Mouse (Mus musculus) heart, adult 11 months (tissue): Measurements from ENCODE around the gene Dync1h1.
"Not testable (repeated sequence)": the region's sequence is repeated elsewhere in the genome, so short reads cannot be mapped to it uniquely, and the experiment has no call there.

Experiments
- DNase-seq: peaks from one replicate; pipeline ENCODE4 v3.0.0; 2022

Dync1h1 gene

DNA sequence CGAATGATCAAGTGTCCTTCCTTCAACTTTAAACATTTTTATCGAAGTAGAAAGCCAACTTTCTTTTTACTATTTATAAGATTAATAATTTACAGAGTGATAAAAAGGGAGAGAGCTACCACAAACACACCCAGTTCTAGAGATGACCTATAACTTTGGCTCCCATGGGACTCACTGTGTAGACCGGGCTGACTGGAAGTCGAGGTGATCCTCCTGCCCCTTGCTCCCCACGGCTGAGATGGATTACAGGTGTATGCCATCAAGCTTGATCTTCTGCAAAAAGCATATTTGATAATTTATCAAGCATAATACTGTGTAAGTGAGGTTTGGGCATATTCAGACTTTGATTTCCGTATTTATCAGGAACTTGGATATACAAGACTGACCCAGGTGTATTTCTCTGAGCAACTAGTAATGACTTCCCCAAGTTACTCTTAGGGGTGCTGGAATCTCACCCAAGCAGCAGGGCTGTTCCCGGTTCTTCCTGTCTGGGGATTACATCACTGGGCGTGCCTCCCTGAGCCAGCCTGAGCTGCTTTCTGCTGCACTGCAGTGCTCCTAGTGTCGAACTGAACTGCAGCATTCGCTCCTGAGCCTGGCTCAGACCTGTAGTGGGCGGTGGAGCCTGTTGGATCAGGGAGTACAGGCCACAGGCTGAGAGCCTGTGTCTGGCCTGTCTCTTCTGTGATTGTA is 7.4 kb downstream of the Dync1h1 start:
- DNase-seq, result peak; percentile 99

GRCm38 (mm10) chr12:110609153-110609497 is 7.9 kb downstream of the Dync1h1 start:
- DNase-seq, result no peak

GRCm38 (mm10) chr12:110610713-110611112 is 9.5 kb downstream of the Dync1h1 start:
- DNase-seq, result no peak

DNA sequence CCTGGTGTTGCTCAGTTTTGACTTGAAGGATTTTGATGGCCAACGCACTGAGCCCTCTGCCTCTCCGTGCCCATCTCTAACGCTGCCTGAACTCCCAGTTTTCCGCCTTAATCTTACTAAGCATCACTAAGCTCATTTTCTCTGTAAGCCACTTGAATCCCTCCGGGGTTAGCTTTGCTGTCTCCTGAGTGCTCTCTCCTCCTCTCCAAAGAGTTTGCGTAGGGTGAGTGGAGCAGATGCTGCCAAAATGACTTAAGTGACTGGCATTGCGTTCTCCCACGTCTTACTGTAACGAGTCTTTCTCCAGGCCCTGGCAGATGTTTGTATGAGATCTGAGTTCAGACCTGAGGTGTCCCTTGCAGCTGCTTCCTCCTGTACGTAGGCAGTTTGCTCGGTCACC is 28.8 kb downstream of the Dync1h1 start:
- DNase-seq, result no peak

- no peak for DNase-seq
Observed at GRCm38 (mm10) chr12:110636293-110636692, 35.0 kb downstream of the Dync1h1 start.

DNA sequence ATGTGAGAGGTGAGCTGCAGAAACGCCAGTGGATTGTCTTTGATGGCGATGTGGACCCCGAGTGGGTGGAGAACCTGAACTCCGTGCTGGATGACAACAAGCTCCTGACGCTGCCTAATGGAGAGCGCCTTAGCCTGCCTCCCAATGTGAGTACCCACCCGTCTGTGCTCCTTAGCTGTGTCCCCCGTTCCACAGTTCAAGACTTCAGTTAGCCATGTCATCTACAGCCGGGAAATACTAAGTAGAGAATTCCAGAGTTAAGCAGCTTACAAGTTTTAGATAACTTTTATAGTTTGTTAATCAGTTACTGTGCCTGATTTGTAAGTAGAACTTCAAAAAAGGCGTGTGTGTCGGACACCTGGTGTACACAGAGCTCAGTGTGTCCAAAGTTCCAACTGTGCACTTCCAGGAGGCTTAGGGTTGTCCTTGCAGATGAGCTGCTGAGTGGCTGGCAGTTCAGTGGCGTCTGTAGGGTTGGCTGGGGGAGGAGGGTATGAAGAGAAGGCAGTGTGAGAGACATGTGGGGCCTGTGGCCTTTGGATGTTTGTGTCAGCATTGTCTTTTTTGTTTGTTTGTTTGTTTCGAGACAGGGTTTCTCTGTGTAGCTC is 36.4 kb downstream of the Dync1h1 start:
- DNase-seq, result no peak

- no peak for DNase-seq
Observed at GRCm38 (mm10) chr12:110650241-110650641, 49.0 kb downstream of the Dync1h1 start.

DNA sequence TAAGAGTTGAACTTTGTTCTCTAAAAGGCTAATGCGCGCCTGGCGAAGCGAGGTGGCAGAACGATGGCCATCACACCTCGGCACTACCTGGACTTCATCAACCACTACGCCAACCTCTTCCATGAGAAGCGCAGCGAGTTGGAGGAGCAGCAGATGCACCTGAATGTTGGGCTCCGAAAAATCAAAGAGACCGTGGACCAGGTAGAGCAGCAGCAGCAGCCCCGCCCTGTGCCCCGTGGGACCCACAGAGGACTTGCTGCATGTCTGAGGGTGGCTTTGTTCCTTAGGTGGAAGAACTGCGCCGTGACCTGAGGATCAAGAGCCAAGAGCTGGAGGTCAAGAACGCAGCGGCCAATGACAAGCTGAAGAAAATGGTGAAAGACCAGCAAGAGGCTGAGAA is 50.2 kb downstream of the Dync1h1 start:
- peak; percentile 92 for DNase-seq

- DNase-seq, result no peak
Observed at GRCm38 (mm10) chr12:110661746-110662145, 60.5 kb downstream of the Dync1h1 start.

GRCm38 (mm10) chr12:110667466-110668077 is 66.3 kb downstream of the Dync1h1 start:
- peak; percentile 92 for DNase-seq

DNA sequence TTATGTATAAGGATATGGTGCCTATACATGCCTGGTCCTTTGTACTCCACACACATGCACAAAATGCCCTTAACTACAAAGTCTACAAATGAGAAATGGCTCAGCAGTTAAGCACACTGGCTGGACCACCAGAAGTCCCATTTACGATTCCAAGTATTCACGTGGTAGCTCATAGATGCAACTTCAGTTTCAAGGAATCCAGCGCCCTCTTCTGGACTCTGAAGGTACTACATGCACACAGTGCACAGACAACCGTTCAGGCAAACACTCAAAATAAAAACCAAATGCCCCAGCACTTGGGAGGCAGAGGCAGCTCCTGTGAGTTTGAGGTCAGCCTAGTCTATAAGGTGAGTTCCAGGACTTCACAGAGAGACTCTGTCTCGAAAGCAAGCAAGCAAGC is 73.0 kb downstream of the Dync1h1 start:
- no peak for DNase-seq

DNA sequence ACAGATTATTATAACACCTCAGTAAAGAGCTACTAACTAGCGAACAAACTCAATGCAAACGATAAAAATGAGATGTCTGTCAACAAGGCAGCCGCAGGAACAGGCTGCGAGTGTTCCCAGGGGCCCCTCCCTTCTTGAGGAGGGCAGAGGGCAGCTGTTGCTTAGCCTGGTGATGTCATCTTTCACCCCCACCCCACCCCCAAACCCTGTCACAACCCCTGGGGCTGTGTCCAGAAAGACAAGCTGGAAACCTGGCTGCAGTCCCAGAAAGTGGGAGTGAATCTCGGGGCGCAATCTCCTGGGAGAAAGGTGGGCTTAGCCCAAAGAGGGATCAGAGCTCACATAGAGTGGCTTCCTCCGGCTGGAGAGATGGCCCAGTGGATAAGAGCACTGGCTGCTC is 79.9 kb downstream of the Dync1h1 start:
- peak; percentile 95 for DNase-seq

GRCm38 (mm10) chr12:110681878-110682277 is 80.6 kb downstream of the Dync1h1 start:
- DNase-seq, result no peak

DNA sequence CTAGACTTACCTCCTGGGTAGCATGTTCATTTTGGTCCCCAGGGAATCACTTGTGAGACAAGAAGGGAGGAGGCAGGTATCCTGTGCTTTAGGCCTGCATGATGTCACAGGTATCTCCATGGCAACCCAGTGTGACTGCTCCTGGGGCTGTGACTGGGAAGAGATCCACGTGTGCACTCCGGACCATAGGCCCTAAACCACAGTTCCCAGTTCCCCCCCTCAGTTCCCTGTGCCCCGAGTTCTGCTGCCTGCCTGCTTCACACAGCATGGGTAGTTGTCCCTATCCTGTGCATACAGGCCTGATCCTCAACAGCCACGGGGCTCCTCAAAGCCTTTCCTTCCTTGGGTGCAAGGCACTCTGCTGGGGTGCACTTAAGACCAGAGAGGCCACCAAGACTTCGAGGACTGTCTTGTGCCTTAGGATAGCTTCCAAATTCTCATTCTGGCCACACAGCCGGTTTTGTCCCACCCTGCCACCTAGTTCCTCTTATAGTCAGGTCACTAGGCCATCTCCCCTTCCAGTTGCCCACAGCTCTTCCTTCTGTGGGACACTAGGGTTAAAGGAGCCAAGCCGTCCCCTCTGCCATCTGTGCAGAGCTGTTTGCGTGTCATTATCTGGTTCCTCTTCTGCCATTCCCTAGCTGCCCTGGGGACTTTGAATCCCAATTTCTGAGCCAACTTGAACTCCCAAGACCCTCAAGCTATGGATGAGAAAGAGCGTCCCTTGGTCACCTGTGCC is 81.5 kb downstream of the Dync1h1 start, which contains the start of gene 1700001K19Rik:
TSS of gene 1700001K19Rik (minus strand) at position 59 of the 739 bp plus-strand sequence.
- no peak for DNase-seq

DNA sequence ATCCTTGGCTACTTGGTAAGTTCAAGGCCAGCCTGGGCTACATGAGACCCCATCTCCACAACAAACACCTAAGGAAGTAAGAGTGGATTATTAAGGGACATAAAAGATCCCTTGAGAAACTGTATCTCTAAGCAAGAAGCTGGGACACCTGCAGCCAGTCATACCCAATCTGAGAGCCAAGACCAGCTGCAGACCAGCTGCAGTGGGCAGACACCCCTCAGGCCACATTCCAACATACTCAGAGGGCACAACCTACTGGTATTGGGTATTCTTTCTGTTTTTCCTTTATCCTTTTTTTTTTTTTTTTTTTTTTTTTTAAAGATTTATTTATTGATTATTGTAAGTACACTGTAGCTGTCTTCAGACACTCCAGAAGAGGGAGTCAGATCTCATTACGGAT is 82.3 kb downstream of the Dync1h1 start:
- DNase-seq, result no peak

GRCm38 (mm10) chr12:110687894-110688734 is 86.9 kb downstream of the Dync1h1 start:
- peak; percentile 96 for DNase-seq

- not testable (repeated sequence) for DNase-seq
Observed at GRCm38 (mm10) chr12:110688921-110689320, 87.7 kb downstream of the Dync1h1 start.

DNA sequence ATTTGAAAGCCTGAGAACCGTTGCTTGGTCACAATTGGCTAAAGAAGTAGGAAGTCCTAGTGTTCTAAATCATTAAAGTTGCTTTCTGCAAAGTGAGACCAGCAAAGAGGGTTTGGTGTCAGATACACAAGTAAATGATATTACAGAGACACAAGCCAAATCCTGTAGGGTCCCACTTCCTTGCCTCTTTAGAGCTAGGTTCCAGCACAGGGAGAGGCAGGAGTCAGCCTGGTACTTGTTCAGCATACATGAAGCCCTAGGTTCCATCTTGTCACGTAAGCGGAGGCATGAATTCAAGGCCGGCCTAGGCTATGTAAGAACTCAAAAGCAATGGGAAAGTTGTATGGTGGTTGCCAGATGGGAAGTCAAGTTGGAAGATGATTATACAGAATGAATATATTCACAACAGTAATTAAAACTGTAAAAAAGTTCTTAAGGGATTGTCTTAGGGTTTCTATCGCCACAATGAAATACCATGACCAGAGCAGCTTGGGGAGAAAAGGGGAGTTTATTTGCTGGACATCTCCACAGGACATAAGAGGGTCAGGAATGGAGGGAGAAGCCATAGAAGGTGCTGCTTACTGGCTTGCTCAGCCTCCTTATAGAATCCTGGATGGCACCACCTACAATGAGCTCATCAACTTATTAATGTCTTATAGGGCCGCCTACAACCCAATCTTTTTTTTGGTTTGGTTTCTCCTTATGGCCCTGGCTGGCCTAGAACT is 88.8 kb downstream of the Dync1h1 start:
- DNase-seq, result no peak

GRCm38 (mm10) chr12:110693378-110693777 is 92.1 kb downstream of the Dync1h1 start:
- DNase-seq, result not testable (repeated sequence)

DNA sequence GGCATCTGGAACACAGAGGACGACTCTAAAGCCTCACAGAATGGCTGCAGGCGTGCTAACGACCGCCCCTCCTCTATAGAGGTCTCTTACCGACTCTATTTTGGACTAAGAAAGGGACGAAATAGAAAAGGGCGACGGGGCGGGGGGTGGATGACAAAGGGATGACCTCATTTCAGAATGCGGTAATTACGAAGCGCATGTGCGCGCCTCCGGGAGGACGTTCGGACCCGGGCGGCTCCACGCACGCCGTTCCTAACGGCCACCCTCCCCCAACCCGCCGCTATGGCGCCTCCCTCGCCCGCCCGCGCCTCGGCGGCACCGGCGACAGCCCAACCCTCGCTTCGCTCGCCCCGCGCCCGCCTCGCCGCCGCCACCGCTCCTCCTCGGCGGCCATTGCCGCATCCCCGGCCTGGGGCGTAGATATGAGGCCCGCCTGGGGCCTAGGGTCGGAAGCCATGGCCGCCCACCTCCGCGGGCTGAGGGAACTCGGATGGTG is 94.5 kb downstream of the Dync1h1 start:
- no peak for DNase-seq

GRCm38 (mm10) chr12:110696173-110696974 is 95.1 kb downstream of the Dync1h1 start:
- DNase-seq, result peak; percentile 100
